Mouse (Mus musculus) brain, embryonic 18.5 days (tissue): ENCODE results near the gene Tssk2.

Experiments
- DNase-seq: peaks from one replicate; pipeline ENCODE4 v3.0.0-alpha.2; 2012; ENCODE audit warnings: low read depth, low spot score

The Tssk2 gene

GRCm38 (mm10) chr16:17949421-17949877, 51.0 kb downstream of the Tssk2 start:
- no peak for DNase-seq
